Mouse (Mus musculus) ovary, postnatal 14 days (tissue): ENCODE data around the gene Pipox.

Source experiments
- DNase-seq: peaks from one replicate; pipeline ENCODE4 v3.0.0; 2022; ENCODE audit warnings: low spot score

Pipox gene

DNA sequence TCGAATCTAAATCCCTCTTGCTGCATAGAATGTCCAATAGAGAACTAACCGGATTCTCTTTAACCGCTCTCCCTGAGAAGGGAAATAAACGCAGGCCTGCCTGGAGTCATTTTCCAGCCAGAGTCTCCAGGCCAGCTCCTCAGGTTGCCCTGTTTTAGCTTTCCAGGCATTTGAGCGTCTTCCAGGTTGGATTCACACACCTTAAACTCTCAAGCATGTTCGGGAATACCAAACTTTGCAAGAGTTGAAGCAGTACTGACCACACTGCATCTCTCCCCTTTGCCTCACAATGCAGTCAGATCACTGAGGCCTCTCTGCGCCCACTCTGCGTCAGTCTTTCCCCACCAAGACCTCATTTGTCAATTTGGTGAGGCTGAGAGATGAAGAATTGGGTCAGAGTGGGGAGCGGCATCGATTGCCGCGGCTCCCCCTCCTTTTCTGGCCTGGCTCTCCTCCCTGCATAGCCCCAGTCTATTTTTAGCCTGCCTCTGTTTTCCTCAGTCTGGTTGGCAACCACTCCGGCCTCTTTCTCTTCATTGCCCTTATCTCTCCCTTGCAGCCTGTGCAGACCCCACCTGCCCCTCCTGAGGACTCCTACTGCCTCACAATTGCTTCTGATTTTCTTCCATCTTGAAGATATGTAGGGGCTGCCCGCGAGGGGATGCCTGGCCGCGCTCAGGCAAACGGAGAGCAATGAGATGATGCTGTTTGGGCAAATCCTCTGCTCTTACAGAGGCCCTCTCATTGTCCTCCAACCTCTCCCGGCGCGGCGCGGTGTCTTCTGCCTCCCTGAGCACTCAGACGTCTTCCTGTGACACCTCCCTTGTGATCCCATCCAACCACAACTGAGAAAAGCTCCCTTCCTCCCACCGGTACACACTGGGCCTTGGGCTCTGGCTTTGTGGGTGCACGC is 17.8 kb downstream of the Pipox start:
- no peak for DNase-seq

GRCm38 (mm10) chr11:77875269-77875668 is 18.6 kb downstream of the Pipox start:
- no peak for DNase-seq

DNA sequence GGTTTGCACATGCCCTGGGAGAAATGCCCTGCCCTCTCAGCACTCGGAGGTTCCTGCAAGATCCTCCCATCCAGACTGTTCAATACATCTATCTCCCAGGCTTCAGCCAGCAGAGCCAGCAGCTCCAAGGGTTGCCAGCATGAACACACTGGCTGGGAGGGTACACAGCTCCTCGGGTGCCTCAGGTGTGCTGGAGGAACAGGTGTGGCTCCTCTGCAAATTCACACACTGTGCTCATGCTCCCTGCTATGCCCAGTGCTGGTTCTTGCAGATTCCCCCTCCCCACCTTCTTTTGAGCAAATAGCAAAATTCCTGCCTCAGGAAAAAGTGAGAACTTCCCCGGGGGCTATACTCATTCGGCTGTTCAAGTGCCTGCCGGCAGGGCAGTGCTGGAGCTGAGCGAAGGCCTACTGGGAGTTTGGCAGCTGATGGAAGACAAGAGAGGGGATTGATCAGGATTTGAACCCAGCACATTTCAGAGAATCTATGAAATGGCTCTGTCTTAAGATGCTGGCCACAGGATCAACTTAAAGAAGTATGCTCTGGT is 19.1 kb downstream of the Pipox start:
- DNase-seq, result no peak

DNA sequence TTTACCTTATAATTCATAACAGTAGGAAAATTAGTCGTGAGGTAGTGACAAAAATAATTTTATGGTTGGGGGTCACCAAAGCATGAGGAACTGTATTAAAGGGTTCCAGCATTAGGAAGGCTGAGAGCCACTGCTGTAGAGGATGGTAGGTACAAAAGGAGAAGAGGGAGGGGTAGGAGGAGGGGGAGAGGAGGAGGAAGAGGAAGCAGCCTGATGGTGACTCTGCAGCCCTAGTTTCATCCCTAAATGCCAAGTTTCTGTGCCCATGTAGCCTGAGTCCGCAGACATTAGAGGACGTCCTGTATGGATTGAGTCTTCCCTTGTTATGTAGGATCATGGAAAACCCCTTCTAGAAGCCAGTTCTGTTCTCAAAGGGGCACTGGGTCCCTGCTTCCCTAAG is 20.8 kb downstream of the Pipox start:
- DNase-seq, result no peak

GRCm38 (mm10) chr11:77872685-77873084 is 21.2 kb downstream of the Pipox start:
- no peak for DNase-seq

- DNase-seq, result no peak
Measured at GRCm38 (mm10) chr11:77872236-77872635, 21.7 kb downstream of the Pipox start.

GRCm38 (mm10) chr11:77871436-77871835 is 22.5 kb downstream of the Pipox start:
- DNase-seq, result no peak

GRCm38 (mm10) chr11:77867419-77868083 is 26.3 kb downstream of the Pipox start:
- no peak for DNase-seq

GRCm38 (mm10) chr11:77864771-77865170 is 29.1 kb downstream of the Pipox start:
- DNase-seq, result no peak

- DNase-seq, result no peak
Measured at GRCm38 (mm10) chr11:77862887-77863286, 31.0 kb downstream of the Pipox start.

- DNase-seq, result no peak
Measured at GRCm38 (mm10) chr11:77860947-77861346, 32.9 kb downstream of the Pipox start.

DNA sequence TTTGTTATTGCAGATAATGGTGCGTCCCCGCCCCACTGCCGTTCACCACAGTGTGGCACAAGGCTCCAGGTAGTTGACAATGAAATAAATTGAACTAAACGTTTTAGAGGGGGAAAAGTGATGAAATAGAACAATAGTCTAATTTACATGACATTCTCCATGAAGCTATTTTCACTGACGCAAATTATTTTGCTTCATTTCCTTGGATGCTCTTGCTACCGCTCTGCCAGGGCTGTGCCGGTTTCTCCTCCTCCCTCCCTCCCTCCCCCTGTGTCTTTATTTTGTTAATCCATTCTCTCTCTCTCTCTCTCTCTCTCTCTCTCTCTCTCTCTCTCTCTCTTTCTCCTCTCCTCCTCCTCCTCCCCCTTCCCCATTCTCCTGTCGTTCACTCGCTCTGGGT is 35.3 kb downstream of the Pipox start:
- DNase-seq, result no peak

- DNase-seq, result no peak
Measured at GRCm38 (mm10) chr11:77857089-77857488, 36.8 kb downstream of the Pipox start.

DNA sequence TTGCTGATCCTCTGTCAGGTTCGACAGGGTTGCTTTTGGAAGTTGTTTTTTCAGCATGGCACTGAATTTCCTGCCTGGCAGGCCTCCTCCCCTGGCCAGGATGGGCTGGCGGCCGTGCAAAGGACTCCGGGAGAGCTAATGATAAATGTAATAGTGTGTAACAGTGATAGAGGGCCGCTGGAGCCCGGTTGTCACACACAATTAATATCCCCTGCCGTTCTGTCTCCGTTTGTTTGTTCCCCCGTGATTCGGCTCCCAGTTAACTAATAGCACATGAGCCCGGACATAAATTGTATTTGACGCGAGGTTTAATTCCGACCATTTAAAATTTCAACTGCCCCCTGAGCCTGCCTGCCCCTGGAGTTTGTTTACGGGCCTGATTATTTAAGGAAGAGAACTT is 38.5 kb downstream of the Pipox start:
- DNase-seq, result no peak

DNA sequence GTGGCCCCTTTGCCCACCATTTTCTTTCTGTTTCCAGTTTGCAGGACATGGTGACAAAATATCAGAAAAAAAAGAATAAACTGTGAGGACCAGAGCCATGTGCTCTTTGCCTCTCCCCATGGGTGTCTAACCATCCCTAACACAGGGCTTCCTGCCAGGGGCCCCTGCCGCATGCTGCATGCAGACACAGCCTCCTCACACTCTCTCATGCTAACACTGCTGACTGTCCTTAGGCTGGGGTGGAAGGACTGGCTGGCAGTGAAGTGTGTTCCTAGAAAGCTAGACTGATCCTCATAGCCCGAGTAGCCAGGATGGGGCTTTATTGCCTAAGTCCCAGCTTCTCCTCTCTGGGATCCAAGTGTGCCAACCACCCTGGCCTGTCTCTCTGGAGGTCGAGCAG is 39.3 kb downstream of the Pipox start:
- no peak for DNase-seq

DNA sequence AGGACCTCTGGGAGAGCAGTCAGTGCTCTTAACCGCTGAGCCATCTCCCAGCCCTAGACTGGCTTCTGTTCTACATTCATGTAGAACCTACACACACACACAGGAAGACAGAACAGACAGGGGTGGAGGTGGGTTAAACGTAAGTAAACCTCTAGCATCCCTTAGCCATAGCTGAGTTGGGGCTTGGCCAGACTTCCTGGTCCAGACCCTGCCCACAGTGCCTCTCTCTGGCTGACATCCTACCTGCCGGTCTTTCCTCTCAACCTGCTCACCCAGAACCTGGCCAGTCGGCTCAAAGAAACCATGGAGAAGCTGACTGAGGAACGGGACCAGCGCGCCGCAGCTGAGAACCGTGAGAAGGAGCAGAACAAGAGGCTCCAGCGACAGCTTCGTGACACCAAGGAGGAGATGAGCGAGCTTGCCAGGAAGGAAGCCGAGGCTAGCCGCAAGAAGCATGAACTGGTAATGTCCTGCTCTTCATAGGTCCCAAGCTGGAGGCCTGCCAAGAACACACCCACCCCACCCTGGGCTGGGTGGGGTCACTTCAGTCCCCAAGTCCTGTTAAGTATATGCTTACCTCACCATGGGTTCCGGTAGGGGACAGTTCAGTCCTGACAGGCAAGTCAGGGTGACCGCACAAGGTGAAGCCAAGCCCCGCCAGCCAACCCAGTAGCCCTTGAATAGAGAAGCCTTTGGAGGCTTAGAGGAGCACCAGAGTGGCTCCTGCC is 40.8 kb downstream of the Pipox start:
- no peak for DNase-seq

GRCm38 (mm10) chr11:77852195-77852594 is 41.7 kb downstream of the Pipox start:
- no peak for DNase-seq

- no peak for DNase-seq
Measured at GRCm38 (mm10) chr11:77851483-77852010, 42.3 kb downstream of the Pipox start.

- no peak for DNase-seq
Measured at GRCm38 (mm10) chr11:77850401-77851244, 43.3 kb downstream of the Pipox start.

- no peak for DNase-seq
Measured at GRCm38 (mm10) chr11:77849151-77849550, 44.7 kb downstream of the Pipox start.

DNA sequence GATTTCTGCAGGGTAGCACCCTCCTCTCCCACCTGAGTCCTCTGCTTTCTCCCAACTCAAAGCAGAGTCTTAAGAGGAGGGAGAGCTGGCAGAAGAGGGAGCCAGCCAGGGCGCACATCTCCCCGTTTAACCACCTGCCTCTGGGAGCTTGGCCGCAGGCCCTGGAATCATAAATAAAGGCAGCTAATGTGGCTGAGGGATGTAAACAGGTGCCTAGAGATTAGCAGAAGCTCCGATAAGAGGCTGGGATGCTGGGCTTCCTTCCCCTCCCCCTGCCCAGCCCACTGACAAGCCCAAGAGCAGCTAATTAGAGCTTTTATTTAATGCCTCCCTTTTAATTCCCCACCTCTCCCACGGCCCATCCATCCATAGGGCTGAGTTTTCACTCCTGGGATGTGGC is 45.8 kb downstream of the Pipox start:
- DNase-seq, result no peak
